Mouse (Mus musculus): ENCODE results near the gene Pole3. TPM values are rescaled to one million over a fixed set of nuclear protein-coding genes. Genes with fewer than 3 reads are reported as not detected.
A peak's percentile ranks its signal among the peaks of the same experiment; 100 is the strongest.
"Not testable (repeated sequence)": the region's sequence is repeated elsewhere in the genome, so short reads cannot be mapped to it uniquely, and the experiment has no call there.

The Pole3 gene
- total RNA-seq, 1 experiment: 32.1 TPM

DNA sequence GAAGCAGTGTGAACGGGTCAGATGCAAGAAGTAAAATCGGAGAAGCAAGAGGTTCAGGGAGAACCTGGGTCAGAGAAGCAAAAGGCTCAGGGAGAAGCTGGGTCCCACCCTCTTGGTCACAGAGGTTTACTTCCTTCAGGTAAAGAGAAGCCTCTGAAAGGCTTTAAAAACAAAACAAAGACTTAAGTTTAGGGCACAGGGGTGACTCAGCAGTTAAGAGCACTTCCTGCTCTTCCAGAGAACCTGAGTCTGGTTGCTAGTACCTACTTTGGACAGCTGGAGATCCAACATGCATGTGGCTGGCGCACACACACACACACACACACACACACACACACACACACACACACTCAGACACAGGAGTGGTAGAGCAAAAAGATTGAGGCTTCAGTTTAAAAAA lies 39.9 kb downstream of the Pole3 start:
- in situ Hi-C loops (cut with MboI; ENCODE audit: low sequenced_read_pairs in 2 of 2, unreplicated experiment in 2 of 2): no loop called here
- H3K36me3 ChIP-seq (ENCODE audit: control insufficient read depth, insufficient read depth, low read length, poor library complexity, severe bottlenecking): peaks cover 7% of the 10 kb centered on the region; the same call in 1 of the 2 replicates
- H3K4me3 ChIP-seq (ENCODE audit: insufficient read depth in 1 of 2, low read depth in 1 of 2, low read length in 2 of 2, poor library complexity in 1 of 2, severe bottlenecking in 1 of 2): no peak overlapping the region
- no peaks in the 10 kb centered on the region for H3K9me3 ChIP-seq (ENCODE audit: control insufficient read depth, insufficient read depth, low read depth, low read length)
- no peak for DNase-seq (ENCODE audit: low read depth, low spot score)
- no peak for TF ChIP-seq ZC3H11A (IDR thresholded peaks at IDR 0.05; ENCODE audit: borderline replicate concordance, low read depth, low read length)
- H3K9ac ChIP-seq (ENCODE audit: insufficient read depth, low read depth, low read length, poor library complexity, severe bottlenecking): no peak overlapping the region
- no peak overlapping the region for H3K27ac ChIP-seq (ENCODE audit: insufficient read depth, low read depth, low read length, poor library complexity, severe bottlenecking)
- peaks cover 0 to 4% of the 10 kb centered on the region in 2 experiments; a peak in 2 of 4 replicates for H3K4me1 ChIP-seq (ENCODE audit: control insufficient read depth in 2 of 2, insufficient read depth in 2 of 2, low read length in 2 of 2, poor library complexity in 1 of 2)

GRCm38 (mm10) chr4:62480709-62481605 lies 43.9 kb downstream of the Pole3 start:
- no peak for TF ChIP-seq CHD2 (IDR thresholded peaks at IDR 0.05; ENCODE audit: low read depth, low read length)
- TF ChIP-seq ZNF384 (IDR thresholded peaks at IDR 0.05; ENCODE audit: low read depth, low read length): no peak
- TF ChIP-seq ZC3H11A (IDR thresholded peaks at IDR 0.05; ENCODE audit: borderline replicate concordance, low read depth, low read length): no peak
- Histone ChIP-seq H3K27ac (ENCODE audit: insufficient read depth, low read depth, low read length, poor library complexity, severe bottlenecking) (no peak overlapping the region), H3K4me3 (ENCODE audit: insufficient read depth in 1 of 2, low read depth in 1 of 2, low read length in 2 of 2, poor library complexity in 1 of 2, severe bottlenecking in 1 of 2) (peak overlapping the region in 1 of 2 experiments; percentile 78; a peak in 1 of 4 replicates), H3K9me3 (ENCODE audit: control insufficient read depth, insufficient read depth, low read depth, low read length) (no peaks in the 10 kb centered on the region), H3K36me3 (ENCODE audit: control insufficient read depth, insufficient read depth, low read length, poor library complexity, severe bottlenecking) (no peaks in the 10 kb centered on the region), H3K4me1 (ENCODE audit: control insufficient read depth in 2 of 2, insufficient read depth in 2 of 2, low read length in 2 of 2, poor library complexity in 1 of 2) (no peaks in the 10 kb centered on the region; a peak in 1 of 4 replicates), H3K9ac (ENCODE audit: insufficient read depth, low read depth, low read length, poor library complexity, severe bottlenecking) (no peak overlapping the region)
- no peak for DNase-seq (ENCODE audit: low read depth, low spot score)
- in situ Hi-C loops (cut with MboI; ENCODE audit: low sequenced_read_pairs in 2 of 2, unreplicated experiment in 2 of 2): no loop called here

- peak; percentile 46 for DNase-seq (ENCODE audit: low read depth, low spot score)
- H3K4me3 ChIP-seq (ENCODE audit: insufficient read depth in 1 of 2, low read depth in 1 of 2, low read length in 2 of 2, poor library complexity in 1 of 2, severe bottlenecking in 1 of 2): peak within 1 kb of the TSS; percentile 65 to 78
- peak within 1 kb of the TSS; percentile 78 for H3K9ac ChIP-seq (ENCODE audit: insufficient read depth, low read depth, low read length, poor library complexity, severe bottlenecking)
- in situ Hi-C loops (cut with MboI; ENCODE audit: low sequenced_read_pairs in 2 of 2, unreplicated experiment in 2 of 2): no loop called here
- no peak within 1 kb of the TSS for H3K27ac ChIP-seq (ENCODE audit: insufficient read depth, low read depth, low read length, poor library complexity, severe bottlenecking)
- H3K9me3 ChIP-seq (ENCODE audit: control insufficient read depth, insufficient read depth, low read depth, low read length): no peaks in the 10 kb centered on the region
- H3K36me3 ChIP-seq (ENCODE audit: control insufficient read depth, insufficient read depth, low read length, poor library complexity, severe bottlenecking): no peaks in the 10 kb centered on the region
- TF ChIP-seq CHD2 (IDR thresholded peaks at IDR 0.05; ENCODE audit: low read depth, low read length) (no peak), HCFC1 (IDR thresholded peaks at IDR 0.05; ENCODE audit: borderline replicate concordance, insufficient read depth, low read length) (no peak), MAFK (IDR thresholded peaks at IDR 0.05; ENCODE audit: insufficient read depth, low read depth, low read length) (no peak), ZNF384 (IDR thresholded peaks at IDR 0.05; ENCODE audit: low read depth, low read length) (no peak), ZC3H11A (IDR thresholded peaks at IDR 0.05; ENCODE audit: borderline replicate concordance, low read depth, low read length) (no peak)
- no peaks in the 10 kb centered on the region; a peak in 1 of 4 replicates for H3K4me1 ChIP-seq (ENCODE audit: control insufficient read depth in 2 of 2, insufficient read depth in 2 of 2, low read length in 2 of 2, poor library complexity in 1 of 2)
Observed at GRCm38 (mm10) chr4:62479937-62480708, 44.7 kb downstream of the Pole3 start, which contains the start of gene Bspry. Gene Bspry, plus strand, starts transcription at chr4:62480053.

- 0 out of 2 replicates have a peak overlapping the region, but pooled peaks have one; percentile 78 for H3K9ac ChIP-seq (ENCODE audit: insufficient read depth, low read depth, low read length, poor library complexity, severe bottlenecking)
Observed at GRCm38 (mm10) chr4:62479593-62479936, 45.3 kb downstream of the Pole3 start.

More at GRCm38 (mm10) chr4:62479593-62479936, 45.3 kb downstream of the Pole3 start:
- H3K4me1 ChIP-seq (ENCODE audit: control insufficient read depth in 2 of 2, insufficient read depth in 2 of 2, low read length in 2 of 2, poor library complexity in 1 of 2); in situ Hi-C loops (cut with MboI; ENCODE audit: low sequenced_read_pairs in 2 of 2, unreplicated experiment in 2 of 2); DNase-seq (ENCODE audit: low read depth, low spot score); H3K27ac ChIP-seq (ENCODE audit: insufficient read depth, low read depth, low read length, poor library complexity, severe bottlenecking); H3K36me3 ChIP-seq (ENCODE audit: control insufficient read depth, insufficient read depth, low read length, poor library complexity, severe bottlenecking); H3K9me3 ChIP-seq (ENCODE audit: control insufficient read depth, insufficient read depth, low read depth, low read length): not testable (repeated sequence)
- H3K4me3 ChIP-seq (ENCODE audit: insufficient read depth in 1 of 2, low read depth in 1 of 2, low read length in 2 of 2, poor library complexity in 1 of 2, severe bottlenecking in 1 of 2): peak overlapping the region; percentile 65 to 78
